Mouse (Mus musculus) midbrain, embryonic 16.5 days (tissue): Measurements from ENCODE around the gene Mutyh. TPM values are rescaled to one million over a fixed set of nuclear protein-coding genes. Genes with fewer than 3 reads are reported as not detected.

Experiments used
- ATAC-seq: fragments of 200-750 bp; cut with Nextera tagmentation; 2 replicates; pipeline ENCODE4 v1.8.0; 2017; ENCODE audit warnings: moderate TSS enrichment
- H3K27ac ChIP-seq: fragments of 300-500 bp; sonication (generic); 2 replicates; pipeline ENCODE4 v1.5.1; 2014; ENCODE audit warnings: mild to moderate bottlenecking, low read length, mixed read lengths
- H3K27me3 ChIP-seq: fragments of 300-500 bp; sonication (generic); 2 replicates; pipeline ENCODE4 v1.6.1; 2014; ENCODE audit warnings: low read depth, low read length, mixed read lengths; ENCODE audit not compliant: control insufficient read depth, insufficient read depth
- H3K36me3 ChIP-seq: fragments of 300-500 bp; sonication (generic); 2 replicates; pipeline ENCODE4 v1.6.1; 2014; ENCODE audit warnings: mild to moderate bottlenecking, low read length, moderate library complexity, mixed read lengths; ENCODE audit not compliant: control insufficient read depth, insufficient read depth
- H3K4me1 ChIP-seq: fragments of 300-500 bp; sonication (generic); 2 replicates; pipeline ENCODE4 v1.6.1; 2014; ENCODE audit warnings: mild to moderate bottlenecking, low read length, mixed read lengths; ENCODE audit not compliant: control insufficient read depth, insufficient read depth
- H3K4me2 ChIP-seq: fragments of 300-500 bp; sonication (generic); 2 replicates; pipeline ENCODE4 v1.6.1; 2014; ENCODE audit warnings: mild to moderate bottlenecking, low read length, mixed read lengths
- H3K4me3 ChIP-seq: fragments of 300-500 bp; sonication (generic); 2 replicates; pipeline ENCODE4 v1.5.1; 2014; ENCODE audit warnings: low read depth, mild to moderate bottlenecking, low read length, moderate library complexity, mixed read lengths
- H3K9ac ChIP-seq: fragments of 300-500 bp; sonication (generic); 2 replicates; pipeline ENCODE4 v1.6.1; 2014; ENCODE audit warnings: low read depth, low read length, mixed read lengths
- H3K9me3 ChIP-seq: fragments of 300-500 bp; sonication (generic); replicated peaks from 2 replicates; pipeline ENCODE4 v1.6.1; 2014; ENCODE audit warnings: mild to moderate bottlenecking, low read length, mixed read lengths; ENCODE audit not compliant: control insufficient read depth, poor library complexity, severe bottlenecking
- WGBS: fragments of 180-500 bp; shearing (Covaris S2); extraction: QIAGEN DNeasy Blood & Tissue Kit; methylation state at CpG from one replicate; pipeline ENCODE4 v1.1.7; 2014; 5-methylcytosine and 5-hydroxymethylcytosine counted together
- polyA plus RNA-seq: library from polyadenylated mRNA; unstranded; fragments of >200 nt; fragmentation: Nextera tagmentation; extraction: Ambion mirVana; gene quantifications from 2 replicates; pipeline ENCODE4 v1.2.1, GENCODE M21; 2015

The Mutyh gene
- polyA plus RNA-seq = 7.2 and 7.6 TPM in 2 replicates

GRCm38 (mm10) chr4:116807197-116808129 lies at the start of gene Mutyh, which contains the start of gene Toe1:
TSS of gene Mutyh (plus strand) at chr4:116807723.
TSS of gene Toe1 (minus strand) at chr4:116807640.
- Histone ChIP-seq H3K36me3 (peaks cover 21% of the 10 kb centered on the region), H3K9me3 (no peaks in the 10 kb centered on the region), H3K4me2 (peak within 1 kb of the TSS; percentile 78), H3K27me3 (no peaks in the 10 kb centered on the region), H3K9ac (peak within 1 kb of the TSS; percentile 79), H3K4me1 (peaks cover 12% of the 10 kb centered on the region), H3K4me3 (peak within 1 kb of the TSS; percentile 78), H3K27ac (peak within 1 kb of the TSS; percentile 90)
- WGBS = under 1% methylated on average over 58 of the region's 58 CpGs
- peak; percentile 99 for ATAC-seq

DNA sequence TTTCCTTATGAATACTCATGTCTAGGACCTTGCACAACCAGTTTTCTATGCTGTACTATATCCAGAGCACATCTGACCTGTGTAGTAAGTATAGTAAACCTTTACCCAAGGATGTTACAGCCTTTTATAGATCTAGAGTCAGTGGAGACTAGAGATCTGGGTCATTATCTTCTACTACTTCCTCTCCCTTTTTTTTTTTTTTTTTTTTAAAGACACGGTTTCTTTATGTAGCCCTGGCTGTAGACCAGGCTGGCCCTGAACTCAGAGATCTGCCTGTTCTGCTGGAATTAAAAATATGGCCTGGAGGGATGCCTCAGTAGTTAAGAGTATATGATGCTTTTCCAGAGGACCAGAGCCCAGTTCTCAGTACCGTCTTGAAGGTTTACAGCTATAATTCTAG lies 45.6 kb upstream of the Mutyh start:
- WGBS = 99% methylated on average over 2 of the region's 2 CpGs
- no peaks in the 10 kb centered on the region for H3K36me3 ChIP-seq
- H3K27me3 ChIP-seq = no peaks in the 10 kb centered on the region
- no peak overlapping the region for H3K4me2 ChIP-seq
- H3K27ac ChIP-seq = no peak overlapping the region
- H3K4me3 ChIP-seq = no peak overlapping the region
- H3K4me1 ChIP-seq = no peaks in the 10 kb centered on the region
- H3K9ac ChIP-seq = no peak overlapping the region
- H3K9me3 ChIP-seq = no peaks in the 10 kb centered on the region
- ATAC-seq = no peak

DNA sequence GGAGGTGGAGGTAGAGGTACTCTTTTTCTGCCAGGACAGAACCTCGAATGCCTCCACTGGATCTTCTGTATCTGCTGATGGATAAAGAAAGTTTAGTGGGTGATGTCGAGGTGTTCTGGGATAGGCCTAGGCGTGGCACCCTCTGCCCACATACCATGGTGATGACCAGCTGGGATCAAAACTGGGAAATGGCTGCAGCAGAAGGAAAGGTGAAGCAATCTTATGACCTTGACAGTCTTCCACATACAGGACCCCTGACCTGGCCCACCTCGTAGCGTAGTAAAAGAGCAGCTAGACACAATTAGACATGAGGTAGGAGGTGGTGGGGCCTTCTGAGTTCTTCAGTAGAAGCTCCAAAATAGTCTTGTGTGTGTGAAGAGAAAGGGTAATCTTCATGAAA lies 43.5 kb upstream of the Mutyh start:
- Histone ChIP-seq H3K4me1 (no peaks in the 10 kb centered on the region), H3K36me3 (no peaks in the 10 kb centered on the region), H3K27me3 (no peaks in the 10 kb centered on the region), H3K4me2 (no peak overlapping the region), H3K9ac (no peak overlapping the region), H3K27ac (no peak overlapping the region), H3K9me3 (no peaks in the 10 kb centered on the region), H3K4me3 (no peak overlapping the region)
- 91% methylated on average over 5 of the region's 5 CpGs for WGBS
- no peak for ATAC-seq

DNA sequence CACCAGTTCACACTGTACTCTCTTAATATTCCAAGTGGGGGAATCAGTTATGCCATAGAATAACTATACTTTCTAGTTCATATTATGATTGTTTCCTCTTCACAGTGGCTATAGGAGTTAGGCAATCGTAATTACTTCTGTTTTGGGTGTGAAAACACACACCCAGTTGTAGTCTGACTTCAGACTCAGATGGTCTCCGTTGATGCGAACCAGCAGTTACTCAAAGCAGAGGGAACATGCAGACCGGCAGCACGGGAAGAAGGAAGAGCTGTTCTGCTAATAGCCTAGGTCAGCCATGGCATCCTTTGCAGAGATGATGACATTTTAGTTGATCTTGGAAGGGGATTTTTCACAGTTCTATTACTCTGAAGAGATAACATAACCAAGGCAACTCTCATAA lies 39.0 kb upstream of the Mutyh start:
- WGBS = 90% methylated on average over 5 of the region's 5 CpGs
- H3K9me3 ChIP-seq = no peaks in the 10 kb centered on the region
- no peak overlapping the region for H3K4me2 ChIP-seq
- H3K9ac ChIP-seq = no peak overlapping the region
- H3K4me1 ChIP-seq = no peaks in the 10 kb centered on the region
- ATAC-seq = no peak
- no peaks in the 10 kb centered on the region for H3K27me3 ChIP-seq
- H3K27ac ChIP-seq = no peak overlapping the region
- no peak overlapping the region for H3K4me3 ChIP-seq
- H3K36me3 ChIP-seq = no peaks in the 10 kb centered on the region

DNA sequence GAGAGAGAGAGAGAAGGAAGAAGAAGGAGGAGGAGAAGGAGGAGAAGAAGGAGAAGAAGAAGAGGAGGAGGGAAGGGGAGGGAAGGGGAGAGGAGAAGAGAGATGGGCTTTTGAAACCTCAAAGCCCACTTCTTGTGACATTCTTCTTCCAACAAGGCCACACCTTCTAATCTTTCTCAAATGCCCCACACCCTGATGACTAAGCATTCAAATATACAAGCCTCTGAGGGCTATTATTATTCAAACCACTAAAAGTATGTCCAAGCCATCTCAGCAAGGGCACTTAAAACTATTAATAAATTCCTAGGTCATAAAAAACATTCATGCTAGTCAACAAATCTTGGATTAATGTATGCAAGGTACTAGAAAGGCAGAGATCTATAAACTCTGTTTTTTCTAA lies 38.5 kb upstream of the Mutyh start:
- Histone ChIP-seq H3K4me2 (no peak overlapping the region), H3K4me1 (no peaks in the 10 kb centered on the region), H3K9me3 (no peaks in the 10 kb centered on the region), H3K36me3 (no peaks in the 10 kb centered on the region), H3K27me3 (no peaks in the 10 kb centered on the region), H3K4me3 (no peak overlapping the region), H3K9ac (no peak overlapping the region), H3K27ac (no peak overlapping the region)
- ATAC-seq = no peak

GRCm38 (mm10) chr4:116776391-116776790 lies 31.1 kb upstream of the Mutyh start:
- H3K9ac ChIP-seq = no peak overlapping the region
- ATAC-seq = no peak
- H3K36me3 ChIP-seq = no peaks in the 10 kb centered on the region
- H3K4me1 ChIP-seq = no peaks in the 10 kb centered on the region
- no peaks in the 10 kb centered on the region for H3K27me3 ChIP-seq
- H3K4me2 ChIP-seq = no peak overlapping the region
- no peaks in the 10 kb centered on the region for H3K9me3 ChIP-seq
- H3K4me3 ChIP-seq = no peak overlapping the region
- 93% methylated on average over 5 of the region's 5 CpGs for WGBS
- H3K27ac ChIP-seq = no peak overlapping the region

DNA sequence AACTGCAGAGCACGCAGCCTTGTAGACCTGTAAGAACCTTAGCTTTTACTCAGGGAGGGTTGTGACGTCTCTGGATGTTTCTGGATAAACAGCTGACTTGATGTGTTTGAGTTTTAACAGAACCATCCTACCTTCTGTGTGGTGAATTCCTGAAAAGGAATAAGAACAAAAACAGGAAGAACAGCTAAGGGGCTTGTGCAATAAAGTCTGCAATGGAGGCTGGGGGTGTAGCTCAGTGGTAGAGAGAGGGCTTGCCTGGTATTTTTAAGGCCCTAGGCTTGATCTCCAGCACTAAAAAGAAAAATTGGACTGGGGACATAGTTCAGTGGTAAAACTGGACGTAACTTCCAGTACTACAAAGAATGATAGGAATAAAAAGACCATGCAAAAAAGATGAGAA lies 30.4 kb upstream of the Mutyh start:
- no peaks in the 10 kb centered on the region for H3K27me3 ChIP-seq
- no peak for ATAC-seq
- 94% methylated on average over 3 of the region's 3 CpGs for WGBS
- no peak overlapping the region for H3K4me2 ChIP-seq
- H3K36me3 ChIP-seq = no peaks in the 10 kb centered on the region
- no peak overlapping the region for H3K4me3 ChIP-seq
- H3K4me1 ChIP-seq = peaks cover 1% of the 10 kb centered on the region; the same call in 1 of the 2 replicates
- H3K9me3 ChIP-seq = no peaks in the 10 kb centered on the region
- no peak overlapping the region for H3K9ac ChIP-seq
- H3K27ac ChIP-seq = no peak overlapping the region

DNA sequence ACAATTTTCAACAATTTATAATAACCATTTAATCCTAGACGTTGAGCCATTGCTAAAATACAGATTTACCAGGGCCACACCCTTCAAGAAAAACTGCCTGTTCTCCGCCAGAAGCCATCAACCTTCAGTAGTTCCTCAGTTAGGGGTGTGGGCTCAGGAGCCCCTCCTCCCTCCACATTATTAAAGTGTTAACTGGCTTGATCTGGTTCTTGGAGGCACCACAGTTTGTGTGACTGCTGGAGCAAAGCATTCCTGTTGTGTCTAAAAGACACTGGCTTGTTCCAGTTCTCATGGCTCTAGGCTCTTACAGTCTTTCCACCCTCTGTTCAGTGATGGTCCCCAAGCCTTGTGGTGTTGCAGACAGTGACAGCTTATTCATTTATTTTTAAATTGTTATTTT lies 27.0 kb upstream of the Mutyh start:
- Histone ChIP-seq H3K27me3 (no peaks in the 10 kb centered on the region), H3K9ac (no peak overlapping the region), H3K4me2 (no peak overlapping the region), H3K4me3 (no peak overlapping the region), H3K27ac (no peak overlapping the region), H3K9me3 (no peaks in the 10 kb centered on the region), H3K4me1 (peaks cover 5% of the 10 kb centered on the region; the same call in 1 of the 2 replicates), H3K36me3 (no peaks in the 10 kb centered on the region)
- WGBS = 78% methylated on average over 2 of the region's 2 CpGs
- ATAC-seq = no peak

GRCm38 (mm10) chr4:116781366-116781765 lies 26.2 kb upstream of the Mutyh start:
- no peak overlapping the region for H3K9ac ChIP-seq
- H3K27me3 ChIP-seq = no peaks in the 10 kb centered on the region
- WGBS = 41% methylated on average over 2 of the region's 2 CpGs
- H3K4me2 ChIP-seq = no peak overlapping the region
- no peak overlapping the region for H3K4me3 ChIP-seq
- no peak for ATAC-seq
- H3K36me3 ChIP-seq = no peaks in the 10 kb centered on the region
- H3K9me3 ChIP-seq = no peaks in the 10 kb centered on the region
- peaks cover 5% of the 10 kb centered on the region; the same call in 1 of the 2 replicates for H3K4me1 ChIP-seq
- H3K27ac ChIP-seq = no peak overlapping the region
